Mouse (Mus musculus) kidney, adult 2 months (tissue): ENCODE results near the gene Tmem184a.

Experiments
- CTCF ChIP-seq: fragments of 200-500 bp; conservative IDR thresholded peaks from 2 replicates; pipeline ENCODE4 v1.5.1; 2011; ENCODE audit warnings: low read depth, mild to moderate bottlenecking, control low read depth, low read length, moderate library complexity, mixed read lengths; ENCODE audit not compliant: insufficient read depth, insufficient read length
- POLR2A ChIP-seq: fragments of 200-500 bp; IDR thresholded peaks from one replicate; pipeline ENCODE4 v1.6.1; 2011; ENCODE audit warnings: low read depth, low read length, control low read depth

DNA sequence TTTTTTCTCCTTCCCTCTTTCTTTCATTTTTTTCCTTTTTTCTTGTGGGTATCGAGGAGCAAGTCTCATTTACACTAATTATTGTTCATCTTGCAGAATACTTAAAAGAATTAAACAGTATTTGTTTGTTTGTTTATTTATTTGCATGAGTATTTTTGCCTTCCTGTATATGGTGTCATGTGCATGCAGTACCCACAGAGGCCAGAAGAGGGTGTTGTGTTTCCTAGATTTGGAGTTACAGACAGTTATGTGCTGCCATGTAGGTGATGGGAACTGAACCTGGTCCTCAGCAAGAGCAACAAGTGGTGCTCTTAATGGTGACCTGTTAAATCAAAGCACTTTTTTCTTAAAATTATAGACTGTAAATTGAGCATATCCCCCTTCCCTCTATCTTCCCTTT lies 7.9 kb upstream of the Tmem184a start:
- no peak for TF ChIP-seq POLR2A
- TF ChIP-seq CTCF = no peak
